Mouse (Mus musculus): Measurements from ENCODE around the gene 4930412O13Rik.

DNA sequence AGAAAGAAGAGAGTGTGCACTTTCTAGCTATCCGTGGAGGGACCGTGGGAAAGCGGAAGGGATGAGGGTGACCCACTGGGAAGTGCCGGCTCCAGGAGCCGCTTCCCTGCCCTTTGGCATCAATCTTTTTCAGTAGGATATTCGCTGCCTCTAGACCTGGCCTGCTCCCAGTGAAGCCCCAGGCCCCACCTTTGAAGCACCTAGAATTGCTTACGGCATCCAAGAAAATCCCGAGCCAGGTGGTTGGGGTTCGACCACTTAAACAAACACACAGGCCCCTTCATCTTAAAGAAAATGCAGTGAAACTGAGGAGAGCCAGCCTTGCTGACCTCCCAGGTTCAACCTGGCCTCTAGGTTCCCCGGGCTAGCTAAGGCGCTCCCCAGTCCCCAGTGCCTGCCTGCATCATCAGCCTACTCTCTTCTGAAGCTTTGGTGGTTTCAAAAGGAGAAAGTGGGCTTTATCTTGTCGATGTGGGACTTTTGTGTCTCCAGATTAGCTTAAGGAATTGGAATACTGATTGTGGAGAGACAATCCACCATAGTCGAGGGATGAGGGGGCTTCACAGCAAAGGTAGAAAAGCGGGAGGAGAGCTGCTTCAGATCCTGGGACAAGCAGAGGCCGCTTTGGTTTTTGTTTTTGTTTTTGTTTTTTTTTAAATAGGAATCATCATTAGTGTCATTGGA, 3.6 kb downstream of the 4930412O13Rik start:
- TF ChIP-seq CTCF (IDR thresholded peaks at IDR 0.05; ENCODE audit: control insufficient read depth, insufficient read depth, low read length) (no peak), POLR2A (IDR thresholded peaks at IDR 0.05; ENCODE audit: borderline replicate concordance, control insufficient read depth, low read depth, low read length) (no peak)

All from bone marrow, adult 2 months (tissue).